Mouse (Mus musculus) limb, embryonic 14.5 days (tissue): ENCODE data around the gene Pax2. TPM values are rescaled to one million over a fixed set of nuclear protein-coding genes. Genes with fewer than 3 reads are reported as not detected.
"Not testable (repeated sequence)": the region's sequence is repeated elsewhere in the genome, so short reads cannot be mapped to it uniquely, and the experiment has no call there.

Source experiments
- ATAC-seq: fragments of 200-750 bp; cut with Nextera tagmentation; 2 replicates; pipeline ENCODE4 v1.8.0; 2017; ENCODE audit warnings: low read depth, moderate number of reproducible peaks, moderate TSS enrichment; ENCODE audit not compliant: low FRiP score
- DNase-seq: peaks from one replicate; pipeline ENCODE4 v3.0.0-alpha.2; 2015; ENCODE audit warnings: low spot score
- H3K27ac ChIP-seq: fragments of 300-500 bp; sonication (generic); replicated peaks from 2 replicates; pipeline ENCODE4 v1.5.1; 2014; ENCODE audit warnings: low read depth, mild to moderate bottlenecking, low read length, moderate library complexity, mixed read lengths
- H3K27me3 ChIP-seq: fragments of 300-500 bp; sonication (generic); 2 replicates; pipeline ENCODE4 v1.6.1; 2014; ENCODE audit warnings: low read length, mixed read lengths; ENCODE audit not compliant: control insufficient read depth, insufficient read depth
- H3K36me3 ChIP-seq: fragments of 300-500 bp; sonication (generic); 2 replicates; pipeline ENCODE4 v1.6.1; 2014; ENCODE audit warnings: mild to moderate bottlenecking, low read length, moderate library complexity, mixed read lengths; ENCODE audit not compliant: control insufficient read depth, insufficient read depth
- H3K4me1 ChIP-seq: fragments of 300-500 bp; sonication (generic); 2 replicates; pipeline ENCODE4 v1.6.1; 2014; ENCODE audit warnings: antibody characterized with exemption, low read length, mixed read lengths; ENCODE audit not compliant: control insufficient read depth, insufficient read depth
- H3K4me2 ChIP-seq: fragments of 300-500 bp; sonication (generic); replicated peaks from 2 replicates; pipeline ENCODE4 v1.6.1; 2014; ENCODE audit warnings: low read depth, mild to moderate bottlenecking, low read length, moderate library complexity; ENCODE audit not compliant: severe bottlenecking
- H3K4me3 ChIP-seq: fragments of 300-500 bp; sonication (generic); replicated peaks from 2 replicates; pipeline ENCODE4 v1.5.1; 2014; ENCODE audit warnings: low read length
- H3K9ac ChIP-seq: fragments of 300-500 bp; sonication (generic); 2 replicates; pipeline ENCODE4 v1.6.1; 2014; ENCODE audit warnings: mild to moderate bottlenecking, low read depth, low read length, moderate library complexity; ENCODE audit not compliant: severe bottlenecking
- H3K9me3 ChIP-seq: fragments of 300-500 bp; sonication (generic); 2 replicates; pipeline ENCODE4 v1.6.1; 2016; ENCODE audit warnings: low read length; ENCODE audit not compliant: control insufficient read depth
- POLR2A ChIP-seq: fragments of 200-500 bp; IDR thresholded peaks from 2 replicates; pipeline ENCODE4 v1.8.0; 2012; ENCODE audit warnings: inconsistent platforms, mild to moderate bottlenecking, moderate library complexity, borderline replicate concordance; ENCODE audit not compliant: insufficient read depth, insufficient read length; ENCODE audit errors: extremely low read depth
- WGBS: fragments of 180-500 bp; shearing (Covaris S2); extraction: QIAGEN DNeasy Blood & Tissue Kit; methylation state at CpG from one replicate; pipeline ENCODE4 v1.1.7; 2014; 5-methylcytosine and 5-hydroxymethylcytosine counted together
- polyA plus RNA-seq, 2 experiments: library from polyadenylated mRNA; depleted of rRNA in 1 of 2; stranded (reverse) in 1 of 2; unstranded in 1 of 2; fragments of >200 nt; fragmentation: Nextera tagmentation in 1 of 2; extraction: Ambion mirVana in 1 of 2; gene quantifications; 2 replicates each; pipeline versions ENCODE4 v1.2.1 to v1.2.3; 2012 to 2014

Pax2 gene
- polyA plus RNA-seq, 2 experiments, result 0.05 TPM; not detected in 1

GRCm38 (mm10) chr19:44835931-44836861 is 80.4 kb downstream of the Pax2 start:
- Histone ChIP-seq H3K4me2 (peak overlapping the region; percentile 75), H3K4me1 (peaks cover 15% of the 10 kb centered on the region), H3K9me3 (no peaks in the 10 kb centered on the region), H3K27ac (no peak overlapping the region), H3K27me3 (peaks cover 89% of the 10 kb centered on the region), H3K36me3 (no peaks in the 10 kb centered on the region), H3K4me3 (peak overlapping the region; percentile 43), H3K9ac (peak overlapping the region; percentile 31)
- no peak for TF ChIP-seq POLR2A
- WGBS, result under 1% methylated on average over 61 of the region's 71 CpGs
- no peak for DNase-seq
- ATAC-seq, result no peak

GRCm38 (mm10) chr19:44837426-44838205 is 81.8 kb downstream of the Pax2 start:
- ATAC-seq (no peak), DNase-seq (no peak)
- peak overlapping the region; percentile 24; the same call in 1 of the 2 replicates for H3K4me2 ChIP-seq
- H3K9me3 ChIP-seq, result no peaks in the 10 kb centered on the region
- H3K27ac ChIP-seq, result no peak overlapping the region
- no peak for TF ChIP-seq POLR2A
- H3K9ac ChIP-seq, result no peak overlapping the region
- peaks cover 15% of the 10 kb centered on the region for H3K4me1 ChIP-seq
- H3K4me3 ChIP-seq, result peak overlapping the region; percentile 43
- peaks cover 76% of the 10 kb centered on the region for H3K27me3 ChIP-seq
- H3K36me3 ChIP-seq, result no peaks in the 10 kb centered on the region
- WGBS, result 2% methylated on average over 37 of the region's 37 CpGs

GRCm38 (mm10) chr19:44838321-44838720 is 82.5 kb downstream of the Pax2 start:
- TF ChIP-seq POLR2A, result no peak
- no peak overlapping the region for H3K27ac ChIP-seq
- H3K27me3 ChIP-seq, result peaks cover 68% of the 10 kb centered on the region
- no peaks in the 10 kb centered on the region for H3K9me3 ChIP-seq
- WGBS, result 10% methylated on average over 9 of the region's 9 CpGs
- DNase-seq, result no peak
- H3K4me2 ChIP-seq, result no peak overlapping the region
- H3K4me3 ChIP-seq, result no peak overlapping the region
- H3K9ac ChIP-seq, result no peak overlapping the region
- H3K4me1 ChIP-seq, result peaks cover 15% of the 10 kb centered on the region
- H3K36me3 ChIP-seq, result no peaks in the 10 kb centered on the region
- ATAC-seq, result no peak

GRCm38 (mm10) chr19:44842661-44843060 is 86.8 kb downstream of the Pax2 start:
- peaks cover 25% of the 10 kb centered on the region for H3K27me3 ChIP-seq
- not testable (repeated sequence) for H3K4me3 ChIP-seq, H3K9me3 ChIP-seq, ATAC-seq, H3K36me3 ChIP-seq, H3K4me2 ChIP-seq, H3K9ac ChIP-seq, H3K4me1 ChIP-seq, DNase-seq, H3K27ac ChIP-seq
- 85% methylated on average over 15 of the region's 15 CpGs for WGBS

GRCm38 (mm10) chr19:44849465-44849864 is 93.6 kb downstream of the Pax2 start:
- H3K9me3 ChIP-seq, result no peaks in the 10 kb centered on the region
- DNase-seq (no peak), ATAC-seq (no peak)
- TF ChIP-seq POLR2A, result no peak
- H3K27me3 ChIP-seq, result no peaks in the 10 kb centered on the region
- H3K4me1 ChIP-seq, result no peaks in the 10 kb centered on the region
- no peaks in the 10 kb centered on the region for H3K36me3 ChIP-seq
- H3K9ac ChIP-seq, result no peak overlapping the region
- 69% methylated on average over 11 of the region's 12 CpGs for WGBS
- H3K4me2 ChIP-seq, result no peak overlapping the region
- no peak overlapping the region for H3K4me3 ChIP-seq
- H3K27ac ChIP-seq, result no peak overlapping the region
